In the genomic region with DNA sequence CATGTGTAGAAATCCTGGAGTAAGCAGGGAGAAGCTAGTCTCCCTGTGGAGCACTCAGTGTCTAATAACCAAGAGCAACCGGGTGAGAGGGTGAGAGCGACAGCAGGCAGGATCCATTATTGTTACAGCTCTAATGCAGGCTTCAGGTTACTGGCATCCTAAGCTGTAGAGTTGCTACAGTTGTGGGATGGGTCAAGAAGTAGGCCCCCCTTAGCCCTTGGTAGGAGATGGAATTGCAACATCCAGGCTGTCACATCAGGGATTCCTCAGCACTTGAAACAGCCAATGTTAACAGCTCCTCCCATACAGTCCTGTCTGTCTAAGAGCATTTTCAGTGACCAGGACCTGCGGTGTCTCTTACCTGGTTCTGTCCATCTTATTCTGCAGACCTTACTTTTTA, we compare ENCODE assay signal across 15 mouse cellular contexts. TPM values are rescaled to one million over a fixed set of nuclear protein-coding genes. Genes with fewer than 3 reads are reported as not detected.
DNase-seq lines count a peak whose midpoint lies in the region; ATAC-seq and TF ChIP-seq lines count a peak whose summit lies in the region.
"Had no signal": no experiment of that assay in that cellular context is flagged by ENCODE, and none has a peak within 500 bp of the region (broad histone marks: within the 10 kb centered on the region; RNA-seq: fewer than 3 reads in every experiment).

No protein-coding gene starts in this region.

- H3K9ac ChIP-seq in hindbrain, postnatal 0 days (replicated peaks; ENCODE audit: low read length), result no peak overlapping the region
- no peak overlapping the region for H3K9ac ChIP-seq in hindbrain, embryonic 16.5 days (ENCODE audit: low read depth, low read length)
- no peak overlapping the region for H3K9ac ChIP-seq in lung, postnatal 0 days (replicated peaks; ENCODE audit: low read depth)
- H3K9ac ChIP-seq: liver, embryonic 12.5 days had no signal

- H3K27me3 ChIP-seq in hindbrain, postnatal 0 days (ENCODE audit: insufficient read depth, low read length), result no peaks in the 10 kb centered on the region
- H3K27me3 ChIP-seq in hindbrain, embryonic 16.5 days (replicated peaks; ENCODE audit: control insufficient read depth, insufficient read depth, low read length), result no peaks in the 10 kb centered on the region
- 0 out of 2 replicates have a peak, but pooled peaks cover 3% of the 10 kb centered on the region for H3K27me3 ChIP-seq in E14TG2a.4 (ENCODE audit: insufficient read depth, low read length)
- no peaks in the 10 kb centered on the region for H3K27me3 ChIP-seq in lung, postnatal 0 days (replicated peaks; ENCODE audit: insufficient read depth, low read length)
- H3K27me3 ChIP-seq: CH12.LX; liver, embryonic 12.5 days had no signal

- 34% methylated on average over 3 of the region's 3 CpGs for WGBS in hindbrain, postnatal 0 days
- 37% methylated on average over 3 of the region's 3 CpGs for WGBS in hindbrain, embryonic 16.5 days
- WGBS in lung, postnatal 0 days, result 23% methylated on average over 3 of the region's 3 CpGs

- intact Hi-C loops in left cerebral cortex, adult 2 months (cut with DNase I), result no loop called here

- no peaks in the 10 kb centered on the region for H3K4me1 ChIP-seq in hindbrain, postnatal 0 days (ENCODE audit: insufficient read depth, low read length)
- peaks cover 6% of the 10 kb centered on the region for H3K4me1 ChIP-seq in hindbrain, embryonic 16.5 days (ENCODE audit: control insufficient read depth, insufficient read depth, low read depth, low read length)
- peaks cover 12% of the 10 kb centered on the region for H3K4me1 ChIP-seq in E14TG2a.4 (replicated peaks; ENCODE audit: low read depth, low read length)
- H3K4me1 ChIP-seq in lung, postnatal 0 days (ENCODE audit: insufficient read depth, low read depth, low read length), result peaks cover 3% of the 10 kb centered on the region; the same call in 1 of the 2 replicates

- no peaks in the 10 kb centered on the region for H3K36me3 ChIP-seq in hindbrain, postnatal 0 days (ENCODE audit: insufficient read depth, low read length)
- no peaks in the 10 kb centered on the region for H3K36me3 ChIP-seq in hindbrain, embryonic 16.5 days (ENCODE audit: control insufficient read depth, insufficient read depth, low read length)
- no peaks in the 10 kb centered on the region for H3K36me3 ChIP-seq in E14TG2a.4 (ENCODE audit: insufficient read depth, low read length)
- H3K36me3 ChIP-seq in lung, postnatal 0 days (ENCODE audit: insufficient read depth, low read length), result no peaks in the 10 kb centered on the region
- H3K36me3 ChIP-seq: liver, embryonic 12.5 days; midbrain, embryonic 10.5 days had no signal

- no peak overlapping the region for H3K4me3 ChIP-seq in hindbrain, postnatal 0 days (ENCODE audit: low read length)
- H3K4me3 ChIP-seq in hindbrain, embryonic 16.5 days (ENCODE audit: low read length), result no peak overlapping the region
- H3K4me3 ChIP-seq in E14TG2a.4 (replicated peaks; ENCODE audit: low read length), result no peak overlapping the region
- no peak overlapping the region for H3K4me3 ChIP-seq in lung, postnatal 0 days (ENCODE audit: low read depth, low read length)
- H3K4me3 ChIP-seq in left cerebral cortex, adult 2 months, result no peak overlapping the region
- H3K4me3 ChIP-seq: erythroblast, embryonic 14.5 days; liver, embryonic 12.5 days; midbrain, embryonic 10.5 days had no signal

- TF ChIP-seq EP300 in lung, postnatal 0 days (IDR thresholded peaks at IDR 0.05), result no peak

- H3K4me2 ChIP-seq in hindbrain, postnatal 0 days (ENCODE audit: low read depth, low read length), result no peak overlapping the region
- no peak overlapping the region for H3K4me2 ChIP-seq in hindbrain, embryonic 16.5 days (ENCODE audit: low read length)
- no peak overlapping the region for H3K4me2 ChIP-seq in lung, postnatal 0 days (replicated peaks; ENCODE audit: low read depth, low read length)

- H3K27ac ChIP-seq in hindbrain, postnatal 0 days, result no peak overlapping the region
- H3K27ac ChIP-seq in hindbrain, embryonic 16.5 days (ENCODE audit: low read depth, low read length), result no peak overlapping the region
- H3K27ac ChIP-seq in lung, postnatal 0 days (ENCODE audit: low read length), result no peak overlapping the region
- H3K27ac ChIP-seq in left cerebral cortex, adult 2 months, result no peak overlapping the region
- H3K27ac ChIP-seq: midbrain, embryonic 10.5 days had no signal

- H3K9me3 ChIP-seq in hindbrain, postnatal 0 days (ENCODE audit: low read length), result no peaks in the 10 kb centered on the region
- H3K9me3 ChIP-seq in hindbrain, embryonic 16.5 days (ENCODE audit: control insufficient read depth, low read length), result no peaks in the 10 kb centered on the region
- H3K9me3 ChIP-seq in E14TG2a.4 (ENCODE audit: low read length), result no peaks in the 10 kb centered on the region
- H3K9me3 ChIP-seq in lung, postnatal 0 days (ENCODE audit: low read length), result no peaks in the 10 kb centered on the region
- H3K9me3 ChIP-seq: liver, embryonic 12.5 days; midbrain, embryonic 10.5 days had no signal

- ATAC-seq in hindbrain, postnatal 0 days, result no peak
- ATAC-seq in hindbrain, embryonic 16.5 days, result no peak
- ATAC-seq in lung, postnatal 0 days, result 0 out of 2 replicates have a peak, but pooled peaks have one; percentile 9
- ATAC-seq in megakaryocyte-erythroid progenitor cell, adult 5-6 weeks (replicated peaks; ENCODE audit: low FRiP score, low TSS enrichment, poor library complexity, severe bottlenecking), result no peak

- no peak for DNase-seq in hindbrain, postnatal 0 days (ENCODE audit: low spot score)
- peak; percentile 53 for DNase-seq in ZHBTc4 (ENCODE audit: low read depth, low spot score)
- peak; percentile 69 for DNase-seq in lung, postnatal 0 days (ENCODE audit: low spot score)
- no peak for DNase-seq in left cerebral cortex, adult 2 months (ENCODE audit: extremely low spot score in 1 of 2, low spot score in 2 of 2)
- DNase-seq in neural tube, embryonic 10.5 days (ENCODE audit: extremely low spot score, low spot score), result no peak
- DNase-seq: cerebellum, postnatal 14 days; kidney, adult 18-20 months had no signal

- peak; percentile 18; the same call in 1 of the 2 replicates for TF ChIP-seq CTCF in hindbrain, postnatal 0 days (IDR thresholded peaks at IDR 0.05; ENCODE audit: low read depth)
- TF ChIP-seq CTCF in E14TG2a.4 (conservative IDR thresholded peaks at IDR 0.05; ENCODE audit: low read length), result peak; percentile 25; the same call in 1 of the 2 replicates
- TF ChIP-seq CTCF in lung, postnatal 0 days (IDR thresholded peaks at IDR 0.05), result no peak
- TF ChIP-seq CTCF in left cerebral cortex, adult 2 months (IDR thresholded peaks at IDR 0.05), result no peak

RNA-seq across cellular contexts. Expression of gene Gm49336, which starts 5.0 kb away (rescaled TPM):
- 78.3 and 85.9 TPM in 2 replicates for total RNA-seq in hindbrain, postnatal 0 days (2014; rRNA removed)
- polyA plus RNA-seq in hindbrain, postnatal 0 days (2015; fragmentation: Nextera tagmentation; extraction: Ambion mirVana), result 32.0 and 33.1 TPM in 2 replicates
- 42.7 and 51.2 TPM in 2 replicates for polyA plus RNA-seq in hindbrain, embryonic 16.5 days (2015; fragmentation: Nextera tagmentation; extraction: Ambion mirVana)
- 19.6 and 22.5 TPM in 2 replicates for polyA plus RNA-seq in lung, postnatal 0 days (2015; fragmentation: Nextera tagmentation; extraction: Ambion mirVana)
- total RNA-seq in left cerebral cortex, adult 2 months (2021), result 10 to 100 TPM; 75.3 to 76.9 TPM
- 76.3 and 83.0 TPM in 2 replicates for total RNA-seq in megakaryocyte-erythroid progenitor cell, adult 5-6 weeks (2014; fragmentation: Nextera tagmentation)
- 95.0 and 143 TPM in 2 replicates for total RNA-seq in megakaryocyte-erythroid progenitor cell, adult 5-6 weeks (2017)

RNA-seq across cellular contexts. Expression of gene Nupl1, which starts 5.1 kb away (rescaled TPM):
- 0.99 TPM in 1 of 2 replicates, not detected in the other for total RNA-seq in hindbrain, postnatal 0 days (2014; rRNA removed)
- polyA plus RNA-seq in hindbrain, postnatal 0 days (2015; fragmentation: Nextera tagmentation; extraction: Ambion mirVana), result 0.16 TPM in 1 of 2 replicates, not detected in the other
- 0.11 and 0.16 TPM in 2 replicates for polyA plus RNA-seq in hindbrain, embryonic 16.5 days (2015; fragmentation: Nextera tagmentation; extraction: Ambion mirVana)
- polyA plus RNA-seq in lung, postnatal 0 days (2015; fragmentation: Nextera tagmentation; extraction: Ambion mirVana), result not detected in 2 replicates
- total RNA-seq in left cerebral cortex, adult 2 months (2021), result not detected
- total RNA-seq in megakaryocyte-erythroid progenitor cell, adult 5-6 weeks (2014; fragmentation: Nextera tagmentation), result not detected in 2 replicates
- 0.38 TPM in 1 of 2 replicates, not detected in the other for total RNA-seq in megakaryocyte-erythroid progenitor cell, adult 5-6 weeks (2017)
- total RNA-seq: CH12.LX had no signal
- polyA plus RNA-seq: erythroblast, embryonic 14.5 days; large intestine, adult 2 months; liver, embryonic 12.5 days; midbrain, embryonic 10.5 days had no signal

RNA-seq across cellular contexts. Expression of gene Mtmr6, which starts 8.7 kb away (rescaled TPM):
- 28.5 and 36.7 TPM in 2 replicates for total RNA-seq in hindbrain, postnatal 0 days (2014; rRNA removed)
- 51.6 and 55.5 TPM in 2 replicates for polyA plus RNA-seq in hindbrain, postnatal 0 days (2015; fragmentation: Nextera tagmentation; extraction: Ambion mirVana)
- 55.5 and 62.0 TPM in 2 replicates for polyA plus RNA-seq in hindbrain, embryonic 16.5 days (2015; fragmentation: Nextera tagmentation; extraction: Ambion mirVana)
- polyA plus RNA-seq in lung, postnatal 0 days (2015; fragmentation: Nextera tagmentation; extraction: Ambion mirVana), result 39.7 and 42.7 TPM in 2 replicates
- total RNA-seq in left cerebral cortex, adult 2 months (2021), result 100 to 1,000 TPM; 105 to 118 TPM
- 17.1 and 22.6 TPM in 2 replicates for total RNA-seq in megakaryocyte-erythroid progenitor cell, adult 5-6 weeks (2014; fragmentation: Nextera tagmentation)
- total RNA-seq in megakaryocyte-erythroid progenitor cell, adult 5-6 weeks (2017), result 43.1 and 45.5 TPM in 2 replicates

RNA-seq across cellular contexts. Expression of gene Atp8a2, which starts 59.4 kb away (rescaled TPM):
- 29.1 and 95.3 TPM in 2 replicates for total RNA-seq in hindbrain, postnatal 0 days (2014; rRNA removed)
- polyA plus RNA-seq in hindbrain, postnatal 0 days (2015; fragmentation: Nextera tagmentation; extraction: Ambion mirVana), result 37.4 and 41.7 TPM in 2 replicates
- polyA plus RNA-seq in hindbrain, embryonic 16.5 days (2015; fragmentation: Nextera tagmentation; extraction: Ambion mirVana), result 44.2 and 45.6 TPM in 2 replicates
- 0.25 and 0.54 TPM in 2 replicates for polyA plus RNA-seq in lung, postnatal 0 days (2015; fragmentation: Nextera tagmentation; extraction: Ambion mirVana)
- total RNA-seq in left cerebral cortex, adult 2 months (2021), result 10 to 100 TPM; 72.2 to 76.0 TPM
- total RNA-seq in megakaryocyte-erythroid progenitor cell, adult 5-6 weeks (2014; fragmentation: Nextera tagmentation), result 0.15 and 3.3 TPM in 2 replicates
- total RNA-seq in megakaryocyte-erythroid progenitor cell, adult 5-6 weeks (2017), result 0.04 TPM in 1 of 2 replicates, not detected in the other

Comparison
In these comparisons a context has a peak if more than half of its experiments do, and no peak if none do; other contexts are left out.
1. DNase-seq: peak in ZHBTc4 (single experiment) and lung, postnatal 0 days (single experiment); none in hindbrain, postnatal 0 days (single experiment), left cerebral cortex, adult 2 months (0 of 2) and neural tube, embryonic 10.5 days (single experiment).
2. CTCF ChIP-seq: peak in hindbrain, postnatal 0 days (single experiment) and E14TG2a.4 (single experiment); none in lung, postnatal 0 days (single experiment) and left cerebral cortex, adult 2 months (single experiment).